Mouse (Mus musculus): Measurements from ENCODE around the gene Rpl5. TPM values are rescaled to one million over a fixed set of nuclear protein-coding genes. Genes with fewer than 3 reads are reported as not detected.
"Not testable (repeated sequence)": the region's sequence is repeated elsewhere in the genome, so short reads cannot be mapped to it uniquely, and the experiment has no call there.

Gene Rpl5
- polyA plus RNA-seq, 1 experiment from 2014 or later = 76.6 TPM

DNA sequence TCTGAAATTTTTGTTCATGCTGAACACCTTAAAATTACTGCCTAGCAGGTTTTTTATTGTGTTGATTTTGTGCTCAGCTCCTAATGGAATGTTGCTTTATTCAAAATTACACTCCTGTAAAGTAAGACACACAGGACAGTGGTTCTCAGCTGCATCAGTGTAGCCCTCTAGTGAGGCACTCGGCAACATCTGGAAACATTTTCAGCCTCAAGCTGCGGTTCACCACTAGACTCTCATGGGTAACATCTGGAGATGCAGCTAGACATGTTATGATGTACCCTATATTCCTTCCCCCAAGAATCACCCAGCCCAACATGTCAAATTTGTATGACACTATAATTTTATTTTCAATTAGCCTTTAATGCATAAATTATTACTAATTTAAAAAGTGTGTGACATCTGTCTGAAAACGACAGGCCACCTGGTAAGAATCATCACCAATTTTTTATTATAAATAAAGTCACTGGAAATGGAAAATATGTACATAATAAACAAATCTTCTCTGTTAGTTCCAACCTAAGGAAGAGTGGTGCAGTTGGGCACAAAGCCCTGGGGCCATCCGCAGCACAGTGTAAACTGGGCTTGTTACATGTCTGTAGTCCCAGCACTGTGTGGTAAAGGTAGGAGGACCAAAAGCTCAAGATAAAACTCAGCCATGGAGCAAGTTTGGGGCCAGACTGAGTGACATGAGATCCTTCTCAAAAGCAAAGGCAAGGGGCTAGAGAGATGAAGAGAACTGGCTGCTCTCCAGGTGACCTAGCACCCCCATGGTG lies 33.1 kb downstream of the Rpl5 start:
- no peaks in the 10 kb centered on the region for H3K9me3 ChIP-seq
- no peak overlapping the region for H3K4me2 ChIP-seq
- peaks cover 19% of the 10 kb centered on the region for H3K4me1 ChIP-seq
- H3K9ac ChIP-seq = no peak overlapping the region
- no peaks in the 10 kb centered on the region for H3K36me3 ChIP-seq
- no peak overlapping the region for H3K4me3 ChIP-seq
- H3K27ac ChIP-seq = 0 out of 2 replicates have a peak overlapping the region, but pooled peaks have one; percentile 22
- WGBS = 35% methylated on average over 4 of the region's 4 CpGs
- H3K27me3 ChIP-seq = no peaks in the 10 kb centered on the region
- peak; percentile 76; the same call in 1 of the 2 replicates for ATAC-seq (ENCODE audit: insufficient number of reproducible peaks, insufficient read depth, low FRiP score, low TSS enrichment, low read depth)

DNA sequence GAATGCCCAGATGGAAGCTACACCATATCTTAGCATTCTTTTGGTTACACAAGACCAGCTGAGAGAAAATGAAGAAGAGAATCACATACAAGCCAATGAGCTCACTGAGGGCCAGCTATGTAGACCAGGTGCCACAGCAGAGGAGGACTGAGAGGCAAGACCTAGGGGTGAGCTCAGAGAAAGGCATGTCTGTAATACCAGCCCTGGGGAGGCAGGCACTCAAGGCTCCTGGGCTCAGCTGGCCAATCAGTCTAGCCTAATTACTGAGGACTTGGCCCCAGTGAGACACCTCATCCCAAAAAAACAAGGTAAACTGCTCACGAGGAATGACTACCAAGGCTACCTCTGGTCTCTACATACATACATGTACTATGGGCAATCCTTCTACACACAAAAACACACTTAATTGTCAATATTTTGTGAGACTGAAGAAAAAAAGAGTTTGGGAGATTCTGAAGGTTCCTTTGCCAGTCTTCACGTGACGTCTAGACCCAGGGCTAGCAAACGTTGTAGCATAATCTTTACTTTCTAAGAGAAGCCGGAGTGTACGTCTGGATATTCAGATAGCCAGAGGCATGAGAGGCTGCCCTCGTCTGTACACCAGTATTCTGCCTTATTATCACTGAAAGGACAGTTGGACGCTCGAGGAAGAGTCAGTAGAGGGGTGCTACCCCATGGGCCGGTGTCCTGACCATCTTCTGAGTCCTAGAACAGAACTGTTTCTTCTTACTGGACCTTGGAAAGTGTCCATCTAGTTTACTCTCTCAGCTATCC lies 34.7 kb downstream of the Rpl5 start:
- ATAC-seq (ENCODE audit: insufficient number of reproducible peaks, insufficient read depth, low FRiP score, low TSS enrichment, low read depth) = no peak
- WGBS = 86% methylated on average over 10 of the region's 10 CpGs
- no peak overlapping the region for H3K27ac ChIP-seq

DNA sequence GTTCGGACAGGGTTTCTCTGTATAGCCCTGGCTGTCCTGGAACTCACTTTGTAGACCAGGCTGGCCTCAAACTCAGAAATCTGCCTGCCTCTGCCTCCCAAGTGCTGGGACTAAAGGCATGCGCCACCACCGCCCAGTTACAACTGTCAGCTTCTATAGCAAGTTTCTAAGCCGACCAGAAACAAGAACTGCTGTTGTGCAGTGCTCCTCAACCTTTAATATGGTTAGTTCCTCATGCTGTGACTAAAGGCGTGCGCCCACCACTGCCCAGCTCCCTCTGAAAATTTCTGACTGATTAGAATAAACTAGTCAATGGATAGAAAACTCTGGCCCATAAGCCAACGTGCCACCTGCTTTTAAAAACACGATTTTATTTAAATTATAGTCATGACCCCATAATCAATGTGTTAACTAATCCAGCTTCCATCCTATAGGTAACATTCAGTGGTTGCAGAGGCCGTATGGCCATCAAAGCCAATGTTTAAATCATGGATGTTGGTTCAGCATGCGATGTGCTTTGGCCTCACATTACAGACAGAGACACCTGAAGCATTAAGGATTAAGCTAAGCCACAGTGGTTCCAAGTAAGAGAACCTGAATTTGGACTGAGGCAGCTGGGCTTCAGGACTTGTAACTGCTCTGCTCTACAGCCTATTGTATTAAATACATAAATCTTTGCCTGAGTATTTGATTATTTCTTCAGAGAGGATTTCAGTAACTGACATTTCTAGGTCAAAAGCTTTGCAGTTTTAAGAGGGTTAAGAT lies 36.5 kb downstream of the Rpl5 start:
- no peaks in the 10 kb centered on the region for H3K36me3 ChIP-seq
- no peak overlapping the region for H3K9ac ChIP-seq
- no peak overlapping the region for H3K4me2 ChIP-seq
- no peak for ATAC-seq (ENCODE audit: insufficient number of reproducible peaks, insufficient read depth, low FRiP score, low TSS enrichment, low read depth)
- H3K27ac ChIP-seq = no peak overlapping the region
- no peaks in the 10 kb centered on the region for H3K9me3 ChIP-seq
- H3K4me1 ChIP-seq = peaks cover 19% of the 10 kb centered on the region
- H3K4me3 ChIP-seq = no peak overlapping the region
- WGBS = 87% methylated on average over 10 of the region's 10 CpGs
- H3K27me3 ChIP-seq = no peaks in the 10 kb centered on the region

More for the DNA sequence above, 34.7 kb downstream of the Rpl5 start:
- Histone ChIP-seq H3K4me3 (no peak overlapping the region), H3K9ac (no peak overlapping the region), H3K36me3 (no peaks in the 10 kb centered on the region), H3K4me1 (peaks cover 19% of the 10 kb centered on the region), H3K9me3 (no peaks in the 10 kb centered on the region), H3K27me3 (no peaks in the 10 kb centered on the region), H3K4me2 (no peak overlapping the region)

DNA sequence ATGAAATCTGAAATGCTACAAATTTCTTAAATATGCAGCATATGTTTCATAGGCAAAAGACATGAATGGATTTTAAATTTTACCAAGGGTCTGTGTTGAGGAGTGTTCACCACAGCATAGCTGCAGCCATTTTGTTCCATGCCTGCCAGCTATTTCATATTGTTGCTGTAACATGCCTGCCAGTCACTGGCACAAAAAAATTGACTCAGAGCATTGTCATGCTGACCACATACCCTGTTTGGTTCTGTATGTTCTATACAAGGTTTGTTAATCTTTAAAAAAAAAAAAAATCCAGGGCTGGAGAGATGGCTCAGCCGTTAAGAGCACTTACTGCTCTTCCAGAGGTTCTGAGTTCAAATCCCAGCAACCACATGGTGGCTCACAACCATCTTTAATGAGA lies 38.2 kb downstream of the Rpl5 start:
- not testable (repeated sequence) for H3K27me3 ChIP-seq; H3K4me2 ChIP-seq; ATAC-seq (ENCODE audit: insufficient number of reproducible peaks, insufficient read depth, low FRiP score, low TSS enrichment, low read depth); H3K9ac ChIP-seq; H3K36me3 ChIP-seq; H3K4me3 ChIP-seq; H3K9me3 ChIP-seq; H3K4me1 ChIP-seq; H3K27ac ChIP-seq
- 70% methylated on average over 1 of the region's 1 CpGs for WGBS

DNA sequence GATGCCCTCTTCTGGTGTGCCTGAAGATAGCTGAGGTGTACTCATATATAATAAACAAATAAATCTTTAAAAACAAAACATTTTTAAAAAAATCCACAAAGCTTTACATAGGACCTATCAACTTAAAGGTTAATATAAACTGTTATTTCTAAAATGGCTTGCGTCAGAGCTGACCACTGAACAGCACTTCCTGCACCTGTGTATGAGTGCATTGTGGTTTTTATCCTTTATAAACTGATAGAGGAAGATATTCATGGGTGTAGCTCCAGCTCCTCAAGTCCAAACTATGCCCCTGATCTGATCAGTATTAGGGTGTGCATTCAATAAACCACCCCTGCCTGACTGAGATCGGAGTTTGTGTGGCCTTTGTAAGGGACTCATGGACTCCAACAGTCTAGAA lies 38.6 kb downstream of the Rpl5 start:
- H3K4me2 ChIP-seq = no peak overlapping the region
- H3K9me3 ChIP-seq = no peaks in the 10 kb centered on the region
- H3K4me1 ChIP-seq = peaks cover 5% of the 10 kb centered on the region
- H3K36me3 ChIP-seq = no peaks in the 10 kb centered on the region
- H3K4me3 ChIP-seq = no peak overlapping the region
- H3K27ac ChIP-seq = no peak overlapping the region
- ATAC-seq (ENCODE audit: insufficient number of reproducible peaks, insufficient read depth, low FRiP score, low TSS enrichment, low read depth) = no peak
- WGBS = 90% methylated on average over 2 of the region's 2 CpGs
- no peak overlapping the region for H3K9ac ChIP-seq
- H3K27me3 ChIP-seq = no peaks in the 10 kb centered on the region

DNA sequence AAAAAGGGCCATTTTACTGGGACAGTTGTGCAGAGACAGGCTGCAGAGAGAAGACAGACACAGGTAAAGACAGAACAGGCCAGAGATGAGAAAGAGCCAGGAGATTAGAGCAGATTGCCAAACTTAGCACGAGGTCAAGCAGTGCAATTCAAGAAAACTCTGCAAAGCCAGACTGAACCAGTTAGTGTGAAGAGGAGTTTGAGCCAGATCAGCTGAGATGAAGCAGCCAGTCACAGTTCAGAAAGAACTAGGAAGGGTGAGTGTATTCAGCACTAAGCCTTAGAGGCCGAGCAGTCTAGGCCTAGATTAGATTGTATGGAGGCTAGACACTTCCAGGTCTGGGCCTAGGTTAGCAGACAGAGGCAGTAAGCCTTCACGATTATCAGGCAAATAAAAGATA lies 39.4 kb downstream of the Rpl5 start:
- Histone ChIP-seq H3K4me2 (no peak overlapping the region), H3K36me3 (no peaks in the 10 kb centered on the region), H3K27me3 (no peaks in the 10 kb centered on the region), H3K4me3 (no peak overlapping the region), H3K4me1 (0 out of 2 replicates have a peak, but pooled peaks cover 2% of the 10 kb centered on the region), H3K9me3 (no peaks in the 10 kb centered on the region), H3K27ac (no peak overlapping the region), H3K9ac (no peak overlapping the region)
- ATAC-seq (ENCODE audit: insufficient number of reproducible peaks, insufficient read depth, low FRiP score, low TSS enrichment, low read depth) = no peak
- whole genome bisulfite sequencing = 72% methylated on average over 3 of the region's 3 CpGs

DNA sequence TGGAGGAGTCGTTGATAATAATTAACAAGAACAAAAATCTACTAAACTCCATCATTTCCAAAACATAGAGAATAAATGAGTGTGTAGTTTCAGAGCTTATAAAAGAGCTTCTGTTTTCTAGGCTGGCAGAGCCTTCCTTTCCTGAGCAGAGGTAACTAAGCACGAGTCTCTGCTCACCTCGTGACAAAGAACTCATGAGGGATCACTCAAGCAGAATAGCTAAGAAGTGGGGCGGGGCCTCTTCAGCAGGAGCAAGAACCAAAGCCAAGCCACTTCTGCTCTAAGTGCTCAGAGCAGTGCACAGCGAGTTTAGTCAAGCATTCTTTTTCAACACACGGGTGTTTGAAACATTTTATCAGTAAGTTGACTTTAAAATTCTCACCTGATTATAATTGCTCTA lies 40.9 kb downstream of the Rpl5 start:
- H3K27ac ChIP-seq = no peak overlapping the region
- ATAC-seq (ENCODE audit: insufficient number of reproducible peaks, insufficient read depth, low FRiP score, low TSS enrichment, low read depth) = no peak
- 58% methylated on average over 6 of the region's 6 CpGs for WGBS
- no peak overlapping the region for H3K4me3 ChIP-seq
- H3K27me3 ChIP-seq = no peaks in the 10 kb centered on the region
- no peaks in the 10 kb centered on the region for H3K9me3 ChIP-seq
- no peak overlapping the region for H3K9ac ChIP-seq
- H3K4me2 ChIP-seq = no peak overlapping the region
- H3K36me3 ChIP-seq = no peaks in the 10 kb centered on the region
- H3K4me1 ChIP-seq = no peaks in the 10 kb centered on the region

DNA sequence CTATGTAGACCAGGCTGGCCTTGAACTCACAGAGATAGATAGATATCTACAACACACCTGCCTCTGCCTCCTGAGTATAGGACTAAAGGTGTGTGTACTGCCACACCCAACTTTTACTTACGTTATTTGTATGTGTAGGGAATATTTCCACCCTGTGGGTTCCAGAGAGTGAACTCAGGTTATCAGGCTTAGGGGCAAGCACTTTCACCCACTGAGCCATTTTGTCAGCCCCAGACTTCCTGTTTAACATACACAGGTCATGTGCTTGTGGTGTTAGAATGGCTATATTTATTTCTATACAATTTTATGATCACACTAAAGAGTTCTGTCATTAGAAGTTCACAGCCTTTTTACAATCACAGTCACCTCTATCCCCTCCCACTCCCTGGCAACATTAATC lies 42.6 kb downstream of the Rpl5 start:
- no peak overlapping the region for H3K4me3 ChIP-seq
- no peak for ATAC-seq (ENCODE audit: insufficient number of reproducible peaks, insufficient read depth, low FRiP score, low TSS enrichment, low read depth)
- no peak overlapping the region for H3K4me2 ChIP-seq
- no peaks in the 10 kb centered on the region for H3K27me3 ChIP-seq
- WGBS = 86% methylated on average over 1 of the region's 1 CpGs
- no peak overlapping the region for H3K9ac ChIP-seq
- H3K4me1 ChIP-seq = peaks cover 7% of the 10 kb centered on the region; the same call in 1 of the 2 replicates
- H3K9me3 ChIP-seq = no peaks in the 10 kb centered on the region
- no peaks in the 10 kb centered on the region for H3K36me3 ChIP-seq
- no peak overlapping the region for H3K27ac ChIP-seq

DNA sequence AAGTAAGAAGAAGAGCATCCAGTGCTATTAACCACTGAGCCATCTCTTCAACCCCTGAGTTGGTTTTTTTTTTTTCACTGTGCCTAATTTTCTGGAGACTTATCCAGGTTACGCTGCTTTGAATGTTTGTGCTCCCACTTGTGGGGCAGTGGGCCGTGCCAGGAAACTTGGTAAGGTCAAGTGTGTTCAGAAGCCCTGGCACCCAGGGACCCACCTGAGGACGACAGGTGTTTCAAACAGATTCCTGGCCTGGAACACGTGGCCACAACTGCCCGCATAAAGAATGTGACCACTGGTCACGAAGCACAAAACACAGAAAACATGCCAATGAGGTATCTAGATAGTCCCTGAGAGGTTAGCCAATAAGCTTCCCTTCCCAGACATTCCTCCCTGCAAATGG lies 43.2 kb downstream of the Rpl5 start:
- H3K27me3 ChIP-seq = no peaks in the 10 kb centered on the region
- H3K27ac ChIP-seq = no peak overlapping the region
- no peak overlapping the region for H3K4me3 ChIP-seq
- WGBS = 88% methylated on average over 6 of the region's 6 CpGs
- ATAC-seq (ENCODE audit: insufficient number of reproducible peaks, insufficient read depth, low FRiP score, low TSS enrichment, low read depth) = no peak
- H3K9ac ChIP-seq = no peak overlapping the region
- H3K4me1 ChIP-seq = peaks cover 7% of the 10 kb centered on the region; the same call in 1 of the 2 replicates
- H3K9me3 ChIP-seq = no peaks in the 10 kb centered on the region
- no peak overlapping the region for H3K4me2 ChIP-seq
- no peaks in the 10 kb centered on the region for H3K36me3 ChIP-seq

DNA sequence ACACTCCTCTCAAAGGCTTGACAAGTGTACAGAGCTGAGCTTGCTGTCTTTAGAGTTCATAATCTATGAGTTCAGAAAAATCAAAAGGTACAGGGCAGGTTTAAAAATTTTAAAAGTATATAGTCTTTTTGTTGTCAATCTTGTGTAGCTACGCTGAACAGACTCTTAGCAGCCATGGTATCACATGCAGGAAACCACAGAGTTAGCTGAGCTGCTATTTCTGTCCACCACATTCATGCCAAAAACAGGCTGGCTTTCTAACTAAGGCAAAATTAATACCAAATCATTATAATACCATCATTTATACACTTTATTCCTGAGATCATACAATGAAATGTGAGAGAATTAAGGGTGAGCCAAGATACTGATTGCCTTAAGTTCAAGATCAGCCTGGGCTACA lies 46.2 kb downstream of the Rpl5 start:
- H3K4me1 ChIP-seq = peaks cover 7% of the 10 kb centered on the region; the same call in 1 of the 2 replicates
- H3K4me2 ChIP-seq = no peak overlapping the region
- no peak overlapping the region for H3K9ac ChIP-seq
- ATAC-seq (ENCODE audit: insufficient number of reproducible peaks, insufficient read depth, low FRiP score, low TSS enrichment, low read depth) = no peak
- no peaks in the 10 kb centered on the region for H3K27me3 ChIP-seq
- H3K27ac ChIP-seq = no peak overlapping the region
- WGBS = 81% methylated on average over 1 of the region's 1 CpGs
- no peak overlapping the region for H3K4me3 ChIP-seq
- no peaks in the 10 kb centered on the region for H3K36me3 ChIP-seq
- no peaks in the 10 kb centered on the region for H3K9me3 ChIP-seq

DNA sequence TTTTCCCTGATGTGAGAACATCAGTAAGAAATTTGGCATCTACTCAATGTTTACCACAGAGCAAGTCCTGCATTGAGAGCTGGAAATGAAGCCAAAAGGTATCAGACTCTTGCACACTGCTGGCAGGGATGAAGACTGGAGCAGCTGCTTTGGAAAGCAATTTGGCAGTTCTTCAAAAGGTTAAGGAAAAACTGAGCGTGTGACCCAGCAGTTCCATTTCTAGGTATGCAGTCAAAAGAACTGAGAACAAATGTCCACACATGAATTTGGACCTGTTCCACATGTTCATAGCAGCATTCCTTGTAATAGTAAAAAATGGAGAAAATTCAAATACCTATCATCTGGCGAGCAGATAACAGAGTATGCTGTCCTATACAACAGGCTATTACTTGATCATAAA lies 47.2 kb downstream of the Rpl5 start:
- no peak for ATAC-seq (ENCODE audit: insufficient number of reproducible peaks, insufficient read depth, low FRiP score, low TSS enrichment, low read depth)

More for the DNA sequence above, 47.2 kb downstream of the Rpl5 start:
- Histone ChIP-seq H3K36me3 (no peaks in the 10 kb centered on the region), H3K9ac (no peak overlapping the region), H3K4me2 (no peak overlapping the region), H3K4me1 (peaks cover 7% of the 10 kb centered on the region; the same call in 1 of the 2 replicates), H3K9me3 (no peaks in the 10 kb centered on the region), H3K27ac (no peak overlapping the region), H3K27me3 (no peaks in the 10 kb centered on the region), H3K4me3 (no peak overlapping the region)
- 63% methylated on average over 2 of the region's 2 CpGs for WGBS

Measured in embryonic facial prominence, embryonic 13.5 days (tissue).